Mouse (Mus musculus) liver, adult 2 months (tissue): ENCODE measurements around the gene Pah. TPM values are rescaled to one million over a fixed set of nuclear protein-coding genes. Genes with fewer than 3 reads are reported as not detected.

Experiments used
- DNase-seq: peaks from one replicate; pipeline ENCODE4 v3.0.0-alpha.2; 2011; ENCODE audit warnings: low read depth, low spot score; ENCODE audit errors: extremely low read depth
- H3K27ac ChIP-seq: fragments of 200-500 bp; replicated peaks from 2 replicates; pipeline ENCODE4 v1.5.1; 2012; ENCODE audit warnings: low read depth, mild to moderate bottlenecking, control low read depth, inconsistent platforms, low read length; ENCODE audit not compliant: insufficient read depth
- H3K27me3 ChIP-seq: fragments of 200-500 bp; 2 replicates; pipeline ENCODE4 v1.6.1; 2012; ENCODE audit warnings: mild to moderate bottlenecking, moderate library complexity, low read length, inconsistent platforms; ENCODE audit not compliant: control insufficient read depth, insufficient read depth
- H3K36me3 ChIP-seq: fragments of 200-500 bp; 2 replicates; pipeline ENCODE4 v1.6.1; 2012; ENCODE audit warnings: low read length, inconsistent platforms; ENCODE audit not compliant: control insufficient read depth, insufficient read depth
- H3K4me1 ChIP-seq: fragments of 200-500 bp; 2 replicates; pipeline ENCODE4 v1.6.1; 2011; ENCODE audit warnings: low read length; ENCODE audit not compliant: control insufficient read depth, insufficient read depth
- H3K4me3 ChIP-seq: fragments of 200-500 bp; 2 replicates; pipeline ENCODE4 v1.5.1; 2011; ENCODE audit warnings: low read depth, mild to moderate bottlenecking, control low read depth, low read length, moderate library complexity; ENCODE audit not compliant: insufficient read depth
- H3K79me2 ChIP-seq: fragments of 200-500 bp; 2 replicates; pipeline ENCODE4 v1.6.1; 2012; ENCODE audit warnings: inconsistent platforms, mild to moderate bottlenecking, low read length, moderate library complexity; ENCODE audit not compliant: control insufficient read depth, insufficient read depth
- H3K9ac ChIP-seq: fragments of 200-500 bp; 2 replicates; pipeline ENCODE4 v1.6.1; 2012; ENCODE audit warnings: low read depth, mild to moderate bottlenecking, control low read depth, inconsistent platforms, low read length
- CTCF ChIP-seq: fragments of 200-500 bp; IDR thresholded peaks from 2 replicates; pipeline ENCODE4 v1.5.1; 2011; ENCODE audit warnings: low read depth, low read length, control low read depth
- POLR2A ChIP-seq: fragments of 200-500 bp; IDR thresholded peaks from 2 replicates; pipeline ENCODE4 v1.6.1; 2011; ENCODE audit warnings: low read length, control low read depth; ENCODE audit not compliant: insufficient read depth; ENCODE audit errors: extremely low read depth
- WGBS: fragments of 180-500 bp; shearing (Covaris S2); methylation state at CpG from one replicate; pipeline ENCODE4 v1.1.7; 2018; 5-methylcytosine and 5-hydroxymethylcytosine counted together
- polyA plus RNA-seq: library from polyadenylated mRNA; depleted of rRNA; stranded (reverse); fragments of >200 nt; gene quantifications from 2 replicates; pipeline ENCODE4 v1.2.3, GENCODE M21; 2012
- total RNA-seq: library from RNA; depleted of rRNA; stranded (reverse); fragments of >200 nt; gene quantifications from 2 replicates; pipeline ENCODE4 v1.2.3, GENCODE M21; 2014

Pah gene
- total and polyA plus RNA-seq, 2 experiments = 489 to 1,431 TPM

DNA sequence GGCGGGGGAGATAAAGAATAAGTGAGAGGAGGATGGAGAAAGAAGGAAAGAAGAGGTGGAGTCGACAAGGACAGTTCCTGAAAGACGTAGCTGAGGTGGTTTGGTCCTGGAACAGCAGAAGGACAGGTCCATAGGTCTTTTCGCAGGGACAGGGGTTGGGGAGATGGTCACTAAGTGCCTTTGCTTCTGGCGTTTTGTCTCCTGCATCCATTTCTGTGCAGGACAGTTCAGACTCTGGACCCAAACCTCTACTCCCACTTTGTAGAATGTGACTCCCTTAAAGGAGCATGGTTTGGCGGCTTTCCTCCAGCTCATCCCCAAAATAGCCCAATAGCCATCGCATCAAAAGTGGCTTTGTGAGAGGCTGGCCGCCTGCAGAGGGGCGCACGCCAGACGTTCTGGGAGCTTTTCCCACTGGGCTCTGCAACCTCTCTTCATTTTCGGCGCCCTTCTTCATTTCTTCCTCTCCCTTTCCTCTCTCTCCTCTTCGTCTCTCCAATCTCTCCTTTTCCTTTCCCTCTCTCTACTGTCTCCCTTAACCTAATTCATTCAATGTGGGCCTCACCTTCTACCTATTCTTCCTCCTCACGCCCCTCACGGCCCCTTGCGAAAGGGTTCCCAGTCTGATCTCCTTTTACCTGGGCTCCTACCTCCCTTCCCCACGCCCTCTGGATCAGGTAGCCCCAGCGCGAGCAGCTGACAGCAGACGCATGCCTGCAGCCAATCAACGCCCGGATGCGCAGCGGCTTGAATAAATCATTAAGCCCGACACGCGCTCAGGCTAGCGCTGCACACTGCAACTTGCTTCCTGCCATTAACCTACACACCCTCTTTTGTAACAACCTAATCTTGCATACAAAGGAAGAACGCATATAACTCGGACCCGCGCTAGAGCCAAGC is 35.6 kb upstream of the Pah start:
- Histone ChIP-seq H3K79me2 (no peaks in the 10 kb centered on the region), H3K4me3 (no peak overlapping the region), H3K36me3 (no peaks in the 10 kb centered on the region), H3K27ac (no peak overlapping the region), H3K27me3 (peaks cover 12% of the 10 kb centered on the region; the same call in 1 of the 2 replicates), H3K4me1 (no peaks in the 10 kb centered on the region), H3K9ac (no peak overlapping the region)
- DNase-seq = peak; percentile 12
- WGBS = 3% methylated on average over 33 of the region's 33 CpGs
- no peak for TF ChIP-seq POLR2A
- no peak for TF ChIP-seq CTCF

DNA sequence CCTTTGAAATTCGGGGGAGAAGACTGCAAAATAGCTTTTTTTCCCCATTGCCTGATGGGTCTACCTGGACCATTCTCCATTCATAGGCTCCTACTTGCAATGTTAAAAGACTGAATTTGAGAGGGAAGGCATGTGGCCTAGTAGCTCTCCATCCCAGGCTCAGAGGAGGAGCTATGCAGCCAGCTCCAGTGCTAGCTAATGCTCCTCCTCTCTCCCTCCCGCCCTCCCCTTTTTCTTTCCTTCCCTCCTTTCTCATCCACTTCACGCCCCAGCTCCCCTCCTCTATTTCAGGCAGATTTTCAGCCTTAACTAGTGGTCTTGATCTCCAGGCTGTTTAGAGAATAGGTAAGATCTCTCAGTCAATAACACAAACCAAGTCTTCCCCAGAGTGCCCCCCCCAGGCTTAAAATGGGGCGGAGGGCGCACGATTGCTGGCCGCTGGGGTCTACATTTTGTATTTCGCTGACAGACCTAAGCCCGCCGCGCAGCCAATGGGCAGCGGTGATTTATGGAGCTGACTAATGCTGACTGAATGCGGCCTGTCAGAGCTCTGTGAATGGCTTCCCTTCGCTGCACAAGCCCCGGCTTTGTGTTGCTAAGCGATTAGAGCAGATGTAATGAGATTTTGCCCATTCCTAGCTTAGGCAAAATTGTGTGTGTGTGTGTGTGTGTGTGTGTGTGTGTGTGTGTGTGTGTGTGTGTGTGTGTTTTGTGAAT is 33.0 kb upstream of the Pah start:
- Histone ChIP-seq H3K79me2 (no peaks in the 10 kb centered on the region), H3K27ac (no peak overlapping the region), H3K36me3 (no peaks in the 10 kb centered on the region), H3K27me3 (peaks cover 18% of the 10 kb centered on the region), H3K4me1 (peaks cover 2% of the 10 kb centered on the region; the same call in 1 of the 2 replicates), H3K9ac (no peak overlapping the region), H3K4me3 (no peak overlapping the region)
- TF ChIP-seq CTCF = no peak
- TF ChIP-seq POLR2A = no peak
- 4% methylated on average over 16 of the region's 16 CpGs for WGBS
- no peak for DNase-seq

DNA sequence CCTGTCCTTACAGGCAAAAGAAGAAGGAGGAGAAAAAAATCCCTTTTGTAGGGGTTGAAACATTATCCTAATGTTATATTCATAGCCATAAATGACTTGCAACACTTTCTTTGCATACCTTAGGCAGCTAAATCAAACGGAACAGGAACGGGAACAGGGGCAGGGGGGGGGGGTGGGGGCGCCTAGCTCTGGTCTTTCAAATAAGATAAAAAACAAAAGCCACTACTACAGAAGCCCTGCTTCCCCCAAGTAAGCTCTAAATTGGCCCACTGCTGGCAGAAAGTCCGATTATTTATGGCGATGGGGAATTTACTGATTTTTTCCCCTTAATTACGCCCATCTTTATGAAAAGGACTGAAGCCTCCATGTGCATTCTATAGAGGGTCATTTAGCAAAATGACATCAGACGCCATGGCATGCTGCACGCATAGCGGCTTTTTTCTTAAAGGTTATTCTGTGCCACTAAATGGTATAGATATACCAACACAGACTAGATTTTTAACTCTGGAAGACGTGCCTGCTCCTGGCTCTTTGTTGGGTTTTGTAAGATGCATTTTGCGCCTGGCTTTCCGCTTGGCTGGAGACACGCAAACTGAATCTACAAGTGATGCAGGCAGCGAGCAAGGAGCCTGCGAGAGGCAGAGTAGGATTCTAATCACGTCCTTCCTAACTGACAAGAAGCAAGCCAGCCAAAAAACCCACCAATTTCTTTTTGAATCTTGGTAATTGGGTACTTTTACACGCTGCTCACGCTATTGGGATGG is 32.2 kb upstream of the Pah start:
- WGBS = 10% methylated on average over 18 of the region's 18 CpGs
- no peak overlapping the region for H3K9ac ChIP-seq
- H3K4me1 ChIP-seq = peaks cover 2% of the 10 kb centered on the region; the same call in 1 of the 2 replicates
- H3K27me3 ChIP-seq = peaks cover 18% of the 10 kb centered on the region
- DNase-seq = no peak
- no peak for TF ChIP-seq POLR2A
- no peak for TF ChIP-seq CTCF
- H3K27ac ChIP-seq = no peak overlapping the region
- H3K79me2 ChIP-seq = no peaks in the 10 kb centered on the region
- H3K4me3 ChIP-seq = no peak overlapping the region
- H3K36me3 ChIP-seq = no peaks in the 10 kb centered on the region

DNA sequence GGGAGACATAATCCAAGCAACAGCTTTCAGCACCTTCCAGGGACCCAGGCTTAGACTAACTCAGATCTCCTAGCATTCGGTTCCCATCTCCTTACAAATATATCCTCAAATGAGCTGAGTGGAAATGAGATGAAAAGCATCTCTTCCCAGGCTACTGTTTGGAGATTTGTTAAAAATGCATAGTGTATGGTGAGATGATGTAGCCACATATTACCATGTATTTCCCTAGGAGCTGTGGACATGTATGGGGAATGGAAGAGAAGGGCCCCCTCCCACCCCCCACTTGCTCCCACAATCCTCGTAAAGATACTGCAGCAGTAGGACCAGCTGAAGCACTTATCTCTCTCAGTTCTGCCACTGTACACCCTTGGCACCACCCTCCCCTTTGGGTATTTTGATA is 31.3 kb upstream of the Pah start:
- H3K4me1 ChIP-seq = peaks cover 2% of the 10 kb centered on the region; the same call in 1 of the 2 replicates
- DNase-seq = no peak
- no peak overlapping the region for H3K27ac ChIP-seq
- no peak overlapping the region for H3K9ac ChIP-seq
- H3K4me3 ChIP-seq = no peak overlapping the region
- H3K79me2 ChIP-seq = no peaks in the 10 kb centered on the region
- WGBS = 13% methylated on average over 2 of the region's 2 CpGs
- no peak for TF ChIP-seq POLR2A
- no peak for TF ChIP-seq CTCF
- H3K36me3 ChIP-seq = no peaks in the 10 kb centered on the region
- peaks cover 16% of the 10 kb centered on the region for H3K27me3 ChIP-seq

DNA sequence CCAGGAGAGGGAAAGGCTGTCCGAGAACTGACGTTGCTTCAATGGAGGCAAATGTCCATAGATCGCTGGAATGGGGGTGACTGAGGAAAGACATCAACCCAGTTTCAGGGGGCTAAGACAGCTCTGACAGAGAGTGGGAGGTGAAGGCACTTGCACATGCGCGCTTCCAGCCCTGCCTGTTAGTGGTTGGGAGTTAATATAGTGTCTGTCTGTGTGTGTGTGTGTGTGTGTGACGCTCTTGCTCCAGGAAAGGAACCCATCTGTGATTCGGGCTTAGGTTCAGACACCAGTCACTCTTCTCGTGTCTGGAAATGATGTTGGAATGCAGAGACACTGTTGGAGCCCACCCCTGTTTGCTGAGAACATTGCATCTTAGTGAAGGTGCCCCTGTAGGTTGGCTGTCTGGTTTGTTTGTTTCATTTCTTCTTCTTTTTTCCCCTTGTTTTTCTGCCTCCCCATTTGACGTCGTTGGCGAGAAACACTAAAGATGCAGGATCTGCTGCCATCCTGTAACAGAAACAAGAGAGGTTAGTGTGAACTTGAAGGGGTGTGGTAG is 30.0 kb upstream of the Pah start:
- Histone ChIP-seq H3K79me2 (no peaks in the 10 kb centered on the region), H3K27ac (no peak overlapping the region), H3K36me3 (no peaks in the 10 kb centered on the region), H3K4me1 (peaks cover 2% of the 10 kb centered on the region; the same call in 1 of the 2 replicates), H3K27me3 (peaks cover 16% of the 10 kb centered on the region), H3K4me3 (no peak overlapping the region), H3K9ac (no peak overlapping the region)
- no peak for DNase-seq
- WGBS = 11% methylated on average over 11 of the region's 11 CpGs
- TF ChIP-seq CTCF (no peak), POLR2A (no peak)
